Mouse (Mus musculus) NIH3T3 (cell line): ENCODE measurements around the gene Cacna2d2.
"Not testable (repeated sequence)": the region's sequence is repeated elsewhere in the genome, so short reads cannot be mapped to it uniquely, and the experiment has no call there.

ENCODE experiments used
- DNase-seq: peaks from one replicate; pipeline ENCODE4 v3.0.0-alpha.2; 2012; ENCODE audit warnings: low read depth

The Cacna2d2 gene

GRCm38 (mm10) chr9:107555701-107556100 lies 156.3 kb downstream of the Cacna2d2 start:
- peak; percentile 63 for DNase-seq

- peak; percentile 4 for DNase-seq
Measured at GRCm38 (mm10) chr9:107556346-107556745, 156.9 kb downstream of the Cacna2d2 start.

DNA sequence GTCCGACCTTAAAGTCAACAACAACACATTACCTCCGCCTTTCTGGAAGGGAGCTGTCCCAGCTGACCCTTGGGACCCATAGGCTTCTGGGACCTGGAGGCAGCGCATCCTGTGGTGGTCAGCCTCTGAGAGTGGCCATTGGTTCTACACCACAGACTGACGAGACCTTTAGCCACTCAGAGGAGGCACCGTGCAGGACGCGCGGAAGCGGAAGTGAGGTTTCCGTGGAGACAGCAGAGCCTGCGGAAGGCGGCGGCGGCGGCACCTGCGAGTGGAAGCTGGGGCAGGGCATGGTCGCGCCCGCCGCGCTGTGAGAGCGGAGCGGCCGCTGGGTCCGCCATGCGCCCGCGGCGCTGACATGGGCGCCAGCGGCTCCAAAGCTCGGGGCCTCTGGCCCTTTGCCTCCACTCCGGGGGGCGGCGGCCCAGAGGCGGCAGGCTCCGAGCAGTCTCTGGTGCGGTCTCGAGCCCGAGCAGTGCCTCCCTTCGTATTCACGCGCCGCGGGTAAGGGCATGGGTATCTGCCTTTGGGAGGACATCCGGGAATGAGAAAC lies 163.7 kb downstream of the Cacna2d2 start, which contains the start of gene Tusc2:
Gene Tusc2, plus strand, starts transcription at position 227 of the 553 bp plus-strand sequence.
- peak; percentile 92 for DNase-seq

- DNase-seq, result peak; percentile 38
Measured at GRCm38 (mm10) chr9:107565556-107565955, 166.1 kb downstream of the Cacna2d2 start.

GRCm38 (mm10) chr9:107566041-107566709 lies 166.8 kb downstream of the Cacna2d2 start:
- DNase-seq, result peak; percentile 85

GRCm38 (mm10) chr9:107566855-107567254 lies 167.4 kb downstream of the Cacna2d2 start:
- no peak for DNase-seq

DNA sequence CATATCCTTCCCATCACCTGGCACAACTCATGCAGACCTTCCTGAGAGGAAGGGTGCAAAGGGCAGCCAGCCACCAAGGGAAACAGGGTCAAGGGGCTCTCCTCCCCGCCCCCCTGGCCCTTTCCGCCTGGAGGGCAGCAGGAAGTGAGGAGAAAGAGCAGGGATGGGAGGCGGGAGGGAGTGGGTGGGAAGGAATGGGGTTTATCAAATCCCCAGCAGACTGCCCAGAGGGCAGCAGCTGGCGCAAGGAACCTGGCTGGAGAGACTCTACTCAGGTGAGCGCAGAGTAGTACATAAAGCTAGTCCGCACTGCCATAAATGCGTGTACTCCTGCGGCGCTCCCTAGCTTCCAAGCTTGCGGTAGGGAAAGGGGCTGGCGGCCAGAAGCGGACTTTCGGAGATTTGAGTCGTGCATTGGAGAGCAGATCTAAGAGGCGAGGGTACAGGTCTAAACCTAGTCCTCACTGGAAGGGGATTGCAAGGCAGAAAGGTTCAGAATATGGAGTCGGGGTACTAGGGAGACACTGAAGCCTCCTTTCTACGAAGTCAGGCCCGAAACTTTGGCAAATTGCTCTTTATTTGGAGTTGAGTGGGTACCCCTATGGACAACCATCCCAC lies 168.4 kb downstream of the Cacna2d2 start, which contains the start of gene Hyal2:
Gene Hyal2, plus strand, starts transcription at position 244 of the 618 bp plus-strand sequence.
- no peak for DNase-seq

DNA sequence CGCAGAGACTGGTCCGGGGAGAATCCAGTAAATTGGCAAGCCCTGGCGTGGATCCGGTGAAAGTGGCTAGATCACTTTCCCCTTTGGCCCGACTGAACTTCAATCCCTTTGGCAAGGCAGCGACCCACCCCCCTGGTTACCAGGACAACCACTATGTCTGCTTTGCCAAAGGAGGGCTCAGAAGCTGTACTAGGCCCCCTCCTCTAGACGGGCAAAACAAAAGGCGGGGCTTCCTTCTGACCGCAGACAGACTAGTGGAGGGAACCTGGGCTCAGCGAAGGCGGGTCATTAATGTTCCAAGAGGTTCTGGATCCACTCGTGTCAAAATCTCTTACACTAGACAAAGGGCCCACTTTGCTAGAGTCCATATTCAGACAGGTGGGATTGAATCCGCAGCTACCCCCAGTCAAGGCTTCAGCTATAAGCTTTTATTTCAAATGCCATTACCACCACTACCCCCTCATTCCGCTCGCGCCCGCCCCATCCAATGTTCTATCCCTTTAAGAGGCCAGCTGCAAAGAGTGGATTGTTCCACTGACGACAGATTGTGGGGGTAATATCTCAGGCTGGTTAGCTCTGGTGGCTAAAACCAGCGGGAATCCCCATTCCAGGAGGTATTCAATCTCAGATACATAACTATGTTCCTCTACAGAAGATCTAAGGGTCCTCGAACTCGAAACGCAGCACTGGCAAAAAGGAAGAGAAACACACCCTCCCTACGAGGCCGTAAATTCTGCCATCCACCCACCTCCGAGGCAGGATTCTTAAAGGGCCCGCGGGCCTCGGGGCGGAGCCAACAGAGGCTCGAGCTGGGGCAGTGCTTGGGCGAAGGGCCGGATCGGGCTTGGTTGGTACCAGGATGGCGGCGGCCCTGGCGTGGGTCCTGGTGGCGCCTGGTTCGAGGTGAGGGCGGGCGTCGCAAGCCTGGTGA lies 169.2 kb downstream of the Cacna2d2 start:
- DNase-seq, result peak; percentile 90

DNA sequence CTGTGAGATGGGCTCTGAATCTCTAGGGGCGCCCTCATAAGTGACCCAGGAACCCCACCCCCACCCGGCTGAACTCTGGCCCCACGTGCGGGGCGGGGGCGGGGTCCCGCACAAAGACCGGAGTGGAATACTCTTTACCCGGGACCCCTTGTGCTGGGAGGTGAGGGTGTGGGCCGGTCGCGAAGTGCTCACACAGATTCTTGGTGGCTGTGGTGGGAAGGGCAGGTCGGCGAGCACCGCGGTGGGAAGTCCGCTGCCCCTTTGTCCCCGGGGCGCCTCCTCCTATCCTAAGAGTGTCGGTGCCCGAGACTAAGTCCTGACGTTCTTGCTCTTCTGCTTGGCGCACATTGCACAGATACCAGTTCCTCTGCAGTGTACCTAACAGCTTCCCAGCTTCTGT lies 169.9 kb downstream of the Cacna2d2 start:
- DNase-seq, result no peak

DNA sequence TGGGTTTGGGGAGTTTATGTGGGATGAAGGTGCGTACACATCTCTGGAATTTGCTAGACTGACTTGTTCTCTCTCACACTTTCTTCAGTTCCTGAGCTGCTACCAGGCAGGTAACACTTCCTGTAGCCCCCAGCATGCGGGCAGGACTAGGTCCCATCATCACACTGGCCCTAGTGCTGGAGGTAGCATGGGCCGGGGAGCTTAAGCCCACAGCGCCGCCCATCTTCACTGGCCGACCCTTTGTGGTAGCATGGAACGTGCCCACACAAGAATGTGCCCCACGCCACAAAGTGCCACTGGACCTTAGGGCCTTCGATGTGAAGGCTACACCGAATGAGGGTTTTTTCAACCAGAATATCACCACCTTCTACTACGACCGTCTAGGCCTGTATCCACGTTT lies 170.6 kb downstream of the Cacna2d2 start:
- DNase-seq, result no peak

DNA sequence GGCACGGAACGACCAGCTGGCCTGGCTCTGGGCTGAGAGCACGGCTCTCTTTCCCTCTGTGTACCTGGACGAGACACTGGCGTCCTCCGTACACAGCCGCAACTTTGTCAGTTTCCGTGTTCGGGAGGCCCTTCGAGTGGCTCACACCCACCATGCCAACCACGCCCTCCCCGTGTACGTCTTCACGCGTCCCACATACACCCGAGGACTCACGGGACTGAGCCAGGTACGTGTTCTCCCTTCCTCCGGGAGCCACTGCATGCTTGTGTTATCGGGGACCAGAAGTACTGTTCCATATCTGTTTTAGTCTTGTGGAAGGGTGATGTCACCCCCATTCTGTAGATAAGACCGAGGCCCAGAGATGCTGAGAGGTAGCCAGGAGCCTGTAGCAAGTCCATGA lies 171.4 kb downstream of the Cacna2d2 start:
- DNase-seq, result no peak

DNA sequence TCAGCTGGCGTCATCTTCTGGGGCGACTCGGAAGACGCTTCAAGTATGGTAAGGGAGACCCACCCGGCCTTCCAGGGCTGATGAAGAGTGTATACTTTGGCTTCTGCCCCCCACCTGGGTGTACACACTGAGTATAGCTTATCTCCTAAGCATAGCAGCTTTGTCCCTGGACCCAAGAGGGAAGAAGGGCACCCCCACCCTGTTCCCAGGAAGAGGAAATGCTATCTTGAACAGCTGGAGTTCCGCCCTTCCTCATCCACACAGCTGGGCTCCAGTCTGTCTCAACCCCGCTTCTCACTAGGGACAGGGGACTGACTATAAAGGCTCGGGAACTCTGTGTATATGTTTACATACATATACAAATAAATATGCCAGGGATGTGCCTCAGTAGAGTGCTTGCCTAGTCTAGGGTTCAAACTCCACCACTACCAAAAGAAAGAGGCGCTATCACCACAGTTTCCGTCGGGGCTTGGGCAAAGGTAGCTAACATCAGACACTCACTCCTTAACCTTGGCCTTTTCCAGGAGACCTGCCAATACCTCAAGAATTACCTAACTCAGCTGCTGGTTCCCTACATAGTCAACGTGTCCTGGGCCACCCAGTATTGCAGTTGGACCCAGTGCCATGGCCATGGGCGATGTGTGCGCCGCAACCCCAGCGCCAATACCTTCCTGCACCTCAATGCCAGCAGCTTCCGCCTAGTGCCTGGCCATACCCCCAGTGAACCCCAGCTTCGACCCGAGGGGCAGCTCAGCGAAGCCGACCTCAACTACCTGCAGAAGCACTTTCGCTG lies 172.3 kb downstream of the Cacna2d2 start:
- no peak for DNase-seq

DNA sequence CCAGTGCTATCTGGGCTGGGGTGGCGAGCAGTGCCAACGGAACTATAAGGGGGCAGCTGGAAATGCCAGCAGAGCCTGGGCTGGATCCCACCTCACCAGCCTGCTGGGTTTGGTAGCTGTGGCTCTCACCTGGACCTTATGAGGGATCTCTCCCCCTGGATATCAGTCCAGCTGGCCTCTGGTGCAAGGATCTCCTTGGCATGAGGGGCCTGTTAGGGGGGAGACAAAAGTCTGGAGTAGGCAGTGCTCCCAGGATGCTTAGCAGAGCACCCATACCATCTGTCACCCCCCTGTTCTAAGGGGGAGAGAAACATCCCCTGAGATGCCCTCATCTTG lies 172.9 kb downstream of the Cacna2d2 start:
- DNase-seq, result no peak

DNA sequence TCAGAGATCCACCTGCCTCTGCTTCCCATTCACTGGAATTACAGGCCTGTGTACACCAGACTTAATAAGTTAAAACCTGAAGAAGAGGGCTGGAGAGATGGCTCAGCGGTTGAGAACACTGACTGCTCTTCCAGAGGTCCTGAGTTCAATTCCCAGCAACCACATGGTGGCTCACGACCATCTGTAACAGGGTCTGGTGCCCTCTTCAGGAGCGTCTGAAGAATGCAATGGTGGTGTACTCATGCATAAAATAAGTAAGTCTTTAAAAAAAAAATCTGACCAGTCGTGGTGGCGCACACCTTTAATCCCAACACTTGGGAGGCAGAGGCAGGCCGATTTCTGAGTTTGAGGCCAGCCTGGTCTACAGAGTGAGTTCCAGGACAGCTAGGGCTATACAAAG lies 174.4 kb downstream of the Cacna2d2 start:
- not testable (repeated sequence) for DNase-seq

DNA sequence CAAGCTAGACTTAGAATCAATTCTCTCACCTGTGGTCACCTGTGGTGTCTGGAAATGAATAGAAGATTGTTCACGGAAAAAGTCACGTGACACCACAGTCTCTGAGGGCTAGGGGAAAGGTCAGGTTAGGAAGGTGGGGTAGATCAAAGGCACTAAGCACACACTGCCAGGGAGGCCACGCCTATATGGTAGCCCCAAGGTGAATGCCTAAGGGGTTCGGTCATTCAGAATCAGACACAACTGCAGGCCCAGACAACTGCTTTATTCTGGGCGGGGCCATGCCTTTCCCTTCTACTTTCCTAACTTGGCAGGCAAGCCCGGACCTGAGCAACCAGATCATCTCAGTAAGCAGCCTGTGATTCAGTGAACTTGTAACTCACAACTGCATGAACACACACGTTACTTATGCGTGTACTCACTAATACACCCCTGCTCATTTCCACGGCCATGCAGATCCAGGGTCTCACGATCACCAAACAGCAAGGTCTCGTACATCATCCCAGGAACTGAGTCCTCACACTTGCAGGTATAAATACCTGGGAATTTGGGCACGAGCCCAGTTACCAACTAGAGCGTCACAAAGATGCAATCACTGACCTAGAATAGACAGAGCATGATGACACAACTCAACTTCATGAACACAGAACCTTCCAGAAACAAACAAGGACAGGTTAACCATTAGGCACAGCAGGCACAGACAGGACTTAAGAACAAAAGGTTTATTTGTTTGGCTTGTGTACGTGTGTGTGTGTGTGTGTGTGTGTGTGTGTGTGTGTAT lies 176.4 kb downstream of the Cacna2d2 start:
- peak; percentile 59 for DNase-seq

GRCm38 (mm10) chr9:107576357-107577107 lies 177.1 kb downstream of the Cacna2d2 start, which contains the start of gene Hyal1:
Gene Hyal1 (plus strand): TSS chr9:107576927.
- peak; percentile 86 for DNase-seq

DNA sequence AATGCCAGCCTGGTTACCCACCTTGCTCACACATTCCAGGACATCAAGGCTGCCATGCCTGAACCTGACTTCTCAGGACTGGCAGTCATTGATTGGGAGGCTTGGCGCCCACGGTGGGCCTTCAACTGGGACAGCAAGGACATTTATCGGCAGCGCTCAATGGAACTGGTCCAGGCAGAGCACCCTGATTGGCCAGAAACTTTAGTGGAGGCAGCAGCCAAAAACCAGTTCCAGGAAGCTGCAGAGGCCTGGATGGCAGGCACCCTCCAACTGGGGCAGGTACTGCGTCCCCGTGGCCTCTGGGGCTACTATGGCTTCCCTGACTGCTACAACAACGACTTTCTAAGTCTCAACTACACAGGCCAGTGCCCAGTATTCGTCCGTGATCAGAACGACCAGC lies 178.5 kb downstream of the Cacna2d2 start:
- no peak for DNase-seq

DNA sequence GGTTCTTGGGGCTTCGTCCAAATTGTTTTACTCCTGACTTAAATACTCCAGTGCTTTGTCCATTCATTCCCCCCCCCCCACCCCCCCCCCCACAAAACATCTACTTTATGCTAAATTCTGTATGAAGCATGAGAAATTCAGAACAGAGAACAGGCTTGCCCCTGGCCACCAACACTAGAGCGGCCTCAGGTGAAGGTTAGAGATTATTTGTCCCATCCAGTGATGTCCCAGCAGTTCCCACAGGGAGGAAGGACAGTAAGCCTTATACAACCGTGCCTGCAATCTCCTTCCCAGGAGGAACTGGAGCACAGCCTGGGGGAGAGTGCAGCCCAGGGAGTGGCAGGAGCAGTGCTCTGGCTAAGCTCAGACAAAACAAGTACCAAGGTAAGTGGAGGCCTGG lies 179.2 kb downstream of the Cacna2d2 start, which contains the start of gene Naa80:
Gene Naa80, plus strand, starts transcription at position 301 of the 400 bp plus-strand sequence.
- no peak for DNase-seq
